In genomic region chr6:118087955-118088354, GRCm38 (mm10) we compare ENCODE assay signal across 9 mouse cellular contexts. TPM values are rescaled to one million over a fixed set of nuclear protein-coding genes. Genes with fewer than 3 reads are reported as not detected.
A peak's percentile ranks its signal among the peaks of the same experiment; 100 is the strongest.
DNase-seq lines count a peak whose midpoint lies in the region; ATAC-seq and TF ChIP-seq lines count a peak whose summit lies in the region.
"Had no signal": no experiment of that assay in that cellular context is flagged by ENCODE, and none has a peak within 500 bp of the region (broad histone marks: within the 10 kb centered on the region; RNA-seq: fewer than 3 reads in every experiment).

No protein-coding gene starts in this region.

- H3K27me3 ChIP-seq in kidney, adult 2 months (replicated peaks; ENCODE audit: control insufficient read depth, insufficient read depth, low read length), result no peaks in the 10 kb centered on the region
- no peaks in the 10 kb centered on the region for H3K27me3 ChIP-seq in kidney, embryonic 14.5 days (ENCODE audit: control insufficient read depth, insufficient read depth, low read length)
- H3K27me3 ChIP-seq in testis, adult 2 months (ENCODE audit: control insufficient read depth, insufficient read depth, low read length), result no peaks in the 10 kb centered on the region

- H3K9me3 ChIP-seq in kidney, embryonic 14.5 days (ENCODE audit: control insufficient read depth, low read length), result no peaks in the 10 kb centered on the region

- no peaks in the 10 kb centered on the region for H3K4me1 ChIP-seq in kidney, adult 2 months (ENCODE audit: control insufficient read depth, insufficient read depth, low read length)
- no peaks in the 10 kb centered on the region for H3K4me1 ChIP-seq in kidney, embryonic 14.5 days (ENCODE audit: control insufficient read depth, insufficient read depth, low read length)
- no peaks in the 10 kb centered on the region; the same call in 1 of the 2 replicates for H3K4me1 ChIP-seq in testis, adult 2 months (ENCODE audit: control insufficient read depth, insufficient read depth, low read length)

- DNase-seq in kidney, adult 2 months, result no peak
- no peak for DNase-seq in testis, postnatal 14 days (ENCODE audit: low spot score)
- DNase-seq in thymus, postnatal 25 days, result peak; percentile 19
- no peak for DNase-seq in cerebellum, adult 11 months
- DNase-seq: left cerebral cortex, postnatal 4 days had no signal

- ATAC-seq in kidney, embryonic 14.5 days (ENCODE audit: low FRiP score, low TSS enrichment), result no peak
- peak; percentile 56; the same call in 1 of the 2 replicates for ATAC-seq in common myeloid progenitor, adult 5-6 weeks (replicated peaks; ENCODE audit: low read depth, poor library complexity, severe bottlenecking)

- H3K27ac ChIP-seq in kidney, adult 2 months (ENCODE audit: insufficient read depth, low read depth, low read length), result no peak overlapping the region
- no peak overlapping the region for H3K27ac ChIP-seq in kidney, embryonic 14.5 days (ENCODE audit: low read depth, low read length)
- H3K27ac ChIP-seq in testis, adult 2 months (ENCODE audit: control insufficient read depth, insufficient read depth, low read depth, low read length), result no peak overlapping the region

- H3K4me3 ChIP-seq in kidney, adult 2 months (ENCODE audit: insufficient read depth, low read depth, low read length), result no peak overlapping the region
- no peak overlapping the region for H3K4me3 ChIP-seq in kidney, embryonic 14.5 days (ENCODE audit: low read length)
- H3K4me3 ChIP-seq in testis, adult 2 months (ENCODE audit: control insufficient read depth, low read depth, low read length), result no peak overlapping the region
- H3K4me3 ChIP-seq: erythroblast, embryonic 14.5 days had no signal

- H3K36me3 ChIP-seq in kidney, adult 2 months (ENCODE audit: control insufficient read depth, insufficient read depth, low read length), result no peaks in the 10 kb centered on the region
- no peaks in the 10 kb centered on the region for H3K36me3 ChIP-seq in kidney, embryonic 14.5 days (ENCODE audit: control insufficient read depth, insufficient read depth, low read length)
- no peaks in the 10 kb centered on the region for H3K36me3 ChIP-seq in testis, adult 2 months (ENCODE audit: control insufficient read depth, insufficient read depth, low read length)

- H3K4me2 ChIP-seq in kidney, embryonic 14.5 days (replicated peaks; ENCODE audit: low read depth, low read length), result no peak overlapping the region

- TF ChIP-seq POLR2A in kidney, adult 2 months (IDR thresholded peaks at IDR 0.05; ENCODE audit: low read depth, low read length), result no peak
- no peak for TF ChIP-seq POLR2A in testis, adult 2 months (IDR thresholded peaks at IDR 0.05; ENCODE audit: control insufficient read depth, low read depth, low read length)

- 63% methylated on average over 8 of the region's 8 CpGs for WGBS in kidney, adult 2 months
- WGBS in kidney, embryonic 14.5 days, result 54% methylated on average over 8 of the region's 8 CpGs

- TF ChIP-seq CTCF in kidney, adult 2 months (conservative IDR thresholded peaks at IDR 0.05; ENCODE audit: insufficient read depth, insufficient read length, low read depth, low read length), result 0 out of 2 replicates have a peak, but pooled peaks have one; percentile 2
- peak; percentile 66; the same call in 1 of the 2 replicates for TF ChIP-seq CTCF in testis, adult 2 months (IDR thresholded peaks at IDR 0.05; ENCODE audit: control insufficient read depth, insufficient read depth, insufficient replicate concordance, low read depth, low read length)

- H3K9ac ChIP-seq in kidney, embryonic 14.5 days (ENCODE audit: low read depth, low read length), result no peak overlapping the region

RNA-seq across cellular contexts. Expression of gene Csgalnact2, which starts 51.0 kb away (rescaled TPM):
- polyA plus RNA-seq in kidney, adult 2 months (2012; rRNA removed), result 3.4 and 4.7 TPM in 2 replicates
- polyA plus RNA-seq in kidney, embryonic 14.5 days (2014; fragmentation: Nextera tagmentation; extraction: Ambion mirVana), result 9.9 and 18.4 TPM in 2 replicates
- 0.91 and 1.1 TPM in 2 replicates for polyA plus RNA-seq in testis, adult 2 months (2012; rRNA removed)
- 139 and 145 TPM in 2 replicates for total RNA-seq in common myeloid progenitor, adult 5-6 weeks (2017)
